Mouse (Mus musculus) lung, adult 2 months (tissue): ENCODE results near the gene Aar2.

Experiments
- CTCF ChIP-seq: fragments of 200-500 bp; IDR thresholded peaks from 2 replicates; pipeline ENCODE4 v1.5.1; 2011; ENCODE audit warnings: mild to moderate bottlenecking, low read length, control low read depth; ENCODE audit not compliant: insufficient read depth
- POLR2A ChIP-seq: fragments of 200-500 bp; IDR thresholded peaks from 2 replicates; pipeline ENCODE4 v1.6.1; 2011; ENCODE audit warnings: low read depth, mild to moderate bottlenecking, control low read depth, low read length, borderline replicate concordance; ENCODE audit errors: extremely low read depth

DNA sequence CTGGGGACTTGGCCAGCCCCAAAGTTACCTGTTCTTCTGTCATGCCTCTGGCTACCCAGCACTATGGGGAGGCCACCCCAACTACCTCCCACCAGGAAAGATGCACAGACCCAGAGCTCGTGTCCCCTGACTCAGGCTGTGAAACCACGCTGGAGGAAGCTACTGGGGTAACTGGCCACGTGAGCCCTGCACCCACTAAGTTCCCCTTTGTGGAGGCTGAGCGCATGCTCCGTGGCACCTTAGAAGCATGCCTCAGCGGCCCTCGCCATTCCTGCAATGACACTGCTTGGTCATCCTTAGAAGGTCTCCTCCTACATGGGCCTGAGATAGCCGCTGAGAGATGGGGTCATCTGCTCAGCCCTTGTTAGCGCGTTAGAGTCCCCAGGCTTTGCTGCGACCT, 24.4 kb upstream of the Aar2 start:
- TF ChIP-seq POLR2A (no peak), CTCF (no peak)
